Mouse (Mus musculus): ENCODE measurements at regions not wholly inside any gene's neighbourhood (a gene's known extent, or its start where the extent isn't known, plus 50 kb on each side); places are given as distances from the start of the nearest gene placed in this dataset.
A peak's percentile ranks its signal among the peaks of the same experiment; 100 is the strongest.

DNA sequence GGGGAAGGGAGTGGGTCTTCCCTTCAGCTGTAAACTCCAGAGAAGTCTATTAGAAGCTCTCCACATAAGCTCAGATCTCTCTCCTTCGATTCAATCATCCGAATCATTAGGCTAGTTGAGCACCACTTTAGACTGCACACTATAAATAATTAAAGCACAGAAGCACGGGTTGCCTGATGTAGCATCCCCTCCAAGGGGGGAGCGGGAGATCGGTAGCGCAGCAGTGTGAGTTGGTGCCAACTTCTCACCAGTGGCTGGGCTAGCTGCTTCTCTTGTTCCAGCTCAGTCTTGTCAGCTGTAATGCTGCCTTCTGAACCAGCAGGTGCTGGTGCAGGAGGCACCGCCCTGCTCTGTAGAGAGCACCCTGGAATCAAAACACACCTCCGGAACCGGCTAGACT lies 78.6 kb downstream of the A830031A19Rik start:
- 80% methylated on average over 9 of the region's 9 CpGs for WGBS
- ATAC-seq (ENCODE audit: low read depth) = peak; percentile 22; the same call in 1 of the 2 replicates
- Histone ChIP-seq H3K27me3 (replicated peaks; ENCODE audit: control insufficient read depth, insufficient read depth, low read length) (no peaks in the 10 kb centered on the region), H3K4me3 (ENCODE audit: low read depth, low read length) (no peak overlapping the region), H3K4me1 (ENCODE audit: control insufficient read depth, insufficient read depth, low read length) (no peaks in the 10 kb centered on the region), H3K36me3 (ENCODE audit: control insufficient read depth, insufficient read depth, low read length) (no peaks in the 10 kb centered on the region), H3K27ac (replicated peaks; ENCODE audit: low read depth, low read length) (no peak overlapping the region), H3K9ac (ENCODE audit: low read depth, low read length) (no peak overlapping the region), H3K9me3 (ENCODE audit: control insufficient read depth, low read length) (no peaks in the 10 kb centered on the region), H3K4me2 (ENCODE audit: low read depth, low read length) (no peak overlapping the region)
- no peak for DNase-seq (ENCODE audit: low spot score)

- Histone ChIP-seq H3K4me2 (ENCODE audit: low read depth, low read length) (no peak overlapping the region), H3K4me1 (ENCODE audit: control insufficient read depth, insufficient read depth, low read length) (no peaks in the 10 kb centered on the region), H3K9me3 (ENCODE audit: control insufficient read depth, low read length) (no peaks in the 10 kb centered on the region), H3K27ac (replicated peaks; ENCODE audit: low read depth, low read length) (no peak overlapping the region), H3K36me3 (ENCODE audit: control insufficient read depth, insufficient read depth, low read length) (no peaks in the 10 kb centered on the region), H3K4me3 (ENCODE audit: low read depth, low read length) (no peak overlapping the region), H3K27me3 (replicated peaks; ENCODE audit: control insufficient read depth, insufficient read depth, low read length) (no peaks in the 10 kb centered on the region), H3K9ac (ENCODE audit: low read depth, low read length) (no peak overlapping the region)
- no peak for DNase-seq (ENCODE audit: low spot score)
- ATAC-seq (ENCODE audit: low read depth) = no peak
Observed at GRCm38 (mm10) chr11:23994160-23994559, 80.7 kb downstream of the A830031A19Rik start.

- Histone ChIP-seq H3K27me3 (replicated peaks; ENCODE audit: control insufficient read depth, insufficient read depth, low read length) (no peaks in the 10 kb centered on the region), H3K36me3 (ENCODE audit: control insufficient read depth, insufficient read depth, low read length) (no peaks in the 10 kb centered on the region), H3K4me3 (ENCODE audit: low read depth, low read length) (no peak overlapping the region), H3K4me2 (ENCODE audit: low read depth, low read length) (no peak overlapping the region), H3K4me1 (ENCODE audit: control insufficient read depth, insufficient read depth, low read length) (no peaks in the 10 kb centered on the region), H3K9me3 (ENCODE audit: control insufficient read depth, low read length) (no peaks in the 10 kb centered on the region), H3K27ac (replicated peaks; ENCODE audit: low read depth, low read length) (no peak overlapping the region), H3K9ac (ENCODE audit: low read depth, low read length) (no peak overlapping the region)
- WGBS = 63% methylated on average over 7 of the region's 7 CpGs
- no peak for DNase-seq (ENCODE audit: low spot score)
- ATAC-seq (ENCODE audit: low read depth) = no peak
Observed at GRCm38 (mm10) chr11:23987532-23988450, 87.1 kb downstream of the A830031A19Rik start.

DNA sequence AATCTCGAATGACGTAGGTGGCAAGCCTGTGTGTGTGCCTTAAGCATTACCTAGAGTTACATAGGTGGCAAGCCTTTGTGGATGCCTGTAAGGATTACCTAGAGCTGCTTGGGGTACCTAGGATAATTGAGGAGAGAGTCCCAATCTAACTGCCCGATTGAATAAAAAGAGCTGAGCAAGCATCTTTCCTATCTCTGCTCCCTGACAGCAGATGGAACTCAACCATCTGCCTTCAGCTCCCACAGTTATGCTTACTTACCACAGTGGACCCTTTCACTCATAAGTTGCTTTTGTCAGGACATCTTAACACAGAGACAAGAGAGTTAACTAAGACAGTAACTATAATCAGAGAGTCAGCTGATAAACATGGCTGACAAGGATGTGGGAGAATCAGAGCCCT lies 89.6 kb downstream of the A830031A19Rik start:
- Histone ChIP-seq H3K36me3 (ENCODE audit: control insufficient read depth, insufficient read depth, low read length) (no peaks in the 10 kb centered on the region), H3K9me3 (ENCODE audit: control insufficient read depth, low read length) (no peaks in the 10 kb centered on the region), H3K4me3 (ENCODE audit: low read depth, low read length) (no peak overlapping the region), H3K4me1 (ENCODE audit: control insufficient read depth, insufficient read depth, low read length) (no peaks in the 10 kb centered on the region), H3K27me3 (replicated peaks; ENCODE audit: control insufficient read depth, insufficient read depth, low read length) (no peaks in the 10 kb centered on the region), H3K9ac (ENCODE audit: low read depth, low read length) (no peak overlapping the region), H3K4me2 (ENCODE audit: low read depth, low read length) (no peak overlapping the region), H3K27ac (replicated peaks; ENCODE audit: low read depth, low read length) (no peak overlapping the region)
- ATAC-seq (ENCODE audit: low read depth) (no peak), DNase-seq (ENCODE audit: low spot score) (no peak)
- 87% methylated on average over 3 of the region's 3 CpGs for WGBS

GRCm38 (mm10) chr11:23979332-23979731 lies 84.3 kb upstream of the Papolg start:
- Histone ChIP-seq H3K27ac (replicated peaks; ENCODE audit: low read depth, low read length) (no peak overlapping the region), H3K36me3 (ENCODE audit: control insufficient read depth, insufficient read depth, low read length) (no peaks in the 10 kb centered on the region), H3K9me3 (ENCODE audit: control insufficient read depth, low read length) (no peaks in the 10 kb centered on the region), H3K9ac (ENCODE audit: low read depth, low read length) (no peak overlapping the region), H3K4me1 (ENCODE audit: control insufficient read depth, insufficient read depth, low read length) (no peaks in the 10 kb centered on the region), H3K4me2 (ENCODE audit: low read depth, low read length) (no peak overlapping the region), H3K4me3 (ENCODE audit: low read depth, low read length) (no peak overlapping the region), H3K27me3 (replicated peaks; ENCODE audit: control insufficient read depth, insufficient read depth, low read length) (no peaks in the 10 kb centered on the region)
- peak; percentile 86 for DNase-seq (ENCODE audit: low spot score)
- WGBS = 12% methylated on average over 5 of the region's 5 CpGs
- peak; percentile 55; the same call in 1 of the 2 replicates for ATAC-seq (ENCODE audit: low read depth)

DNA sequence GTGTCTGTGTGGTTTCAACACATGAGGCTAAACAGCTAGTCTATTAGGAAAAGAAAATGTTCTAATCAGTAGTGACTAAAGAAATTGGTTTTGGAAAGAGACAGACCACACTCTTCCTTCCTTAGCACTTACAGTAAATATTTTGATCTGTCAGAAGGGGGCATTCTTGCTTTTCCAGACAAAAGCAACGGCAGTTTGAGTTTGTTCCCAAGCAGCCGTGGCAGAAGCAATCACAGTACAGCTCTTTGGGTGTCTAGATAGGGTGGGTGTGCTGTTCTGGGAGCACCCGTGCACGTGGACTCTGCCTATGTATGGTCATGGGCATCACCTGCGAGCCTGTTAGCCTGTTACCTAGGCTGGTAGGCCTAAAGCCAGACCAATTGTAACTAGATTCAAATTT lies 83.2 kb upstream of the Papolg start:
- 59% methylated on average over 5 of the region's 5 CpGs for WGBS
- Histone ChIP-seq H3K4me3 (ENCODE audit: low read depth, low read length) (no peak overlapping the region), H3K36me3 (ENCODE audit: control insufficient read depth, insufficient read depth, low read length) (no peaks in the 10 kb centered on the region), H3K9ac (ENCODE audit: low read depth, low read length) (no peak overlapping the region), H3K9me3 (ENCODE audit: control insufficient read depth, low read length) (no peaks in the 10 kb centered on the region), H3K27me3 (replicated peaks; ENCODE audit: control insufficient read depth, insufficient read depth, low read length) (no peaks in the 10 kb centered on the region), H3K27ac (replicated peaks; ENCODE audit: low read depth, low read length) (no peak overlapping the region), H3K4me1 (ENCODE audit: control insufficient read depth, insufficient read depth, low read length) (no peaks in the 10 kb centered on the region), H3K4me2 (ENCODE audit: low read depth, low read length) (no peak overlapping the region)
- ATAC-seq (ENCODE audit: low read depth) (no peak), DNase-seq (ENCODE audit: low spot score) (no peak)

DNA sequence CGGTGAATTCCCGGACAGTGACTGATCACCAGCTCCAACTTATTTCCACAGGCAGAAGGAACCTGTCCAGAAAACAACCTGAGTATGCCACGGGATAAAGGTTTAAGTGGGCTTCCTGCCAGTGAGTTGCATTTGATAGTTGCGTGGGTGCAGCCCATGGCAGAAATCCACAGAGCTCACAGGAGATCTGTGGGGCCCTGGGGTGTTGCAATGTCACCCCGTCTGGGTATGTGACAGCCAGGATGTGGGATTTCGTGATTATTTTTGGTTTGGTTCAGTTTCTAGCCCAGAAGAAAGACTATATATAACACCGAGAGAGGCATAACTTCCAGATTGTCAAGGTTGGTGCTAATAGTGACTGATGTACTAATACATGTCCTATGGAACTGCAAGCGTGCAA lies 82.0 kb upstream of the Papolg start:
- Histone ChIP-seq H3K27ac (replicated peaks; ENCODE audit: low read depth, low read length) (no peak overlapping the region), H3K9ac (ENCODE audit: low read depth, low read length) (no peak overlapping the region), H3K27me3 (replicated peaks; ENCODE audit: control insufficient read depth, insufficient read depth, low read length) (no peaks in the 10 kb centered on the region), H3K4me1 (ENCODE audit: control insufficient read depth, insufficient read depth, low read length) (no peaks in the 10 kb centered on the region), H3K4me3 (ENCODE audit: low read depth, low read length) (no peak overlapping the region), H3K4me2 (ENCODE audit: low read depth, low read length) (no peak overlapping the region), H3K9me3 (ENCODE audit: control insufficient read depth, low read length) (no peaks in the 10 kb centered on the region), H3K36me3 (ENCODE audit: control insufficient read depth, insufficient read depth, low read length) (no peaks in the 10 kb centered on the region)
- 69% methylated on average over 8 of the region's 8 CpGs for WGBS
- DNase-seq (ENCODE audit: low spot score) (no peak), ATAC-seq (ENCODE audit: low read depth) (no peak)

- WGBS = 3% methylated on average over 4 of the region's 4 CpGs
- Histone ChIP-seq H3K4me1 (ENCODE audit: control insufficient read depth, insufficient read depth, low read length) (no peaks in the 10 kb centered on the region), H3K27me3 (replicated peaks; ENCODE audit: control insufficient read depth, insufficient read depth, low read length) (no peaks in the 10 kb centered on the region; the same call in 1 of the 2 replicates), H3K27ac (replicated peaks; ENCODE audit: low read depth, low read length) (no peak overlapping the region), H3K9ac (ENCODE audit: low read depth, low read length) (no peak overlapping the region), H3K4me3 (ENCODE audit: low read depth, low read length) (no peak overlapping the region), H3K9me3 (ENCODE audit: control insufficient read depth, low read length) (no peaks in the 10 kb centered on the region), H3K4me2 (ENCODE audit: low read depth, low read length) (no peak overlapping the region), H3K36me3 (ENCODE audit: control insufficient read depth, insufficient read depth, low read length) (no peaks in the 10 kb centered on the region)
- DNase-seq (ENCODE audit: low spot score) (peak; percentile 42), ATAC-seq (ENCODE audit: low read depth) (no peak)
Observed at GRCm38 (mm10) chr11:23954323-23954722, 59.3 kb upstream of the Papolg start.

DNA sequence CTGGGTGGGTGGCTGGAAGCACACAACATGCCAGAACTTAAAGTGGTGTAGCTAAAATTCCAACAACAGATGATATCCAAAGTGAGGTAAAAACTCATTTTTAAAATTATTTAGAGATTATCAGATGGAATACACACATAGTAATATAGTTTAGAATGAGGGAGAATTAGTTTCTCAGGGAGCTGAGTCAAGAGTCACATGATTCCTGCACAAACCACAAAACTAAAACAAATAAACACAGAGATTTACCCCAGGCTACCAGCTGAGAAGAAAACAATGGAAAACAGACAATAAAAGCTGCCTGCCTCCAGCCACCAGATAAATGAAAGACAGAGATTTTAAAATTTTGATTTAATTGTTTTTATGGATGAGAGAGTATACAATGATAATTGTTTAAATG lies 50.9 kb upstream of the Papolg start:
- 0 out of 2 replicates have a peak, but pooled peaks cover 3% of the 10 kb centered on the region for H3K9me3 ChIP-seq (ENCODE audit: control insufficient read depth, low read length)
- H3K36me3 ChIP-seq (ENCODE audit: control insufficient read depth, insufficient read depth, low read length) = no peaks in the 10 kb centered on the region
- no peak overlapping the region for H3K4me2 ChIP-seq (ENCODE audit: low read depth, low read length)
- no peak for ATAC-seq (ENCODE audit: low read depth)
- no peaks in the 10 kb centered on the region for H3K4me1 ChIP-seq (ENCODE audit: control insufficient read depth, insufficient read depth, low read length)
- DNase-seq (ENCODE audit: low spot score) = no peak
- no peak overlapping the region for H3K27ac ChIP-seq (replicated peaks; ENCODE audit: low read depth, low read length)
- H3K4me3 ChIP-seq (ENCODE audit: low read depth, low read length) = no peak overlapping the region
- no peaks in the 10 kb centered on the region for H3K27me3 ChIP-seq (replicated peaks; ENCODE audit: control insufficient read depth, insufficient read depth, low read length)
- no peak overlapping the region for H3K9ac ChIP-seq (ENCODE audit: low read depth, low read length)
